Mouse (Mus musculus) A20 (cell line): ENCODE results near the gene Ccdc14.
"Not testable (repeated sequence)": the region's sequence is repeated elsewhere in the genome, so short reads cannot be mapped to it uniquely, and the experiment has no call there.

Experiments used
- DNase-seq: peaks from one replicate; pipeline ENCODE4 v3.0.0-alpha.2; 2011; ENCODE audit warnings: low read depth, low spot score

The Ccdc14 gene

GRCm38 (mm10) chr16:34690334-34691144, at the start of gene Ccdc14:
Ccdc14 (plus strand) TSS chr16:34690616.
- DNase-seq = peak; percentile 92

GRCm38 (mm10) chr16:34643511-34644259, 46.7 kb upstream of the Ccdc14 start:
- DNase-seq = no peak

- no peak for DNase-seq
Measured at GRCm38 (mm10) chr16:34649621-34650020, 40.8 kb upstream of the Ccdc14 start, which contains the start of gene Ropn1. Ropn1 (plus strand) TSS chr16:34649921.

GRCm38 (mm10) chr16:34653023-34653422, 37.4 kb upstream of the Ccdc14 start:
- no peak for DNase-seq

GRCm38 (mm10) chr16:34657566-34657965, 32.9 kb upstream of the Ccdc14 start:
- not testable (repeated sequence) for DNase-seq

GRCm38 (mm10) chr16:34657983-34658382, 32.4 kb upstream of the Ccdc14 start:
- no peak for DNase-seq

- DNase-seq = no peak
Measured at GRCm38 (mm10) chr16:34658388-34658787, 32.0 kb upstream of the Ccdc14 start.

GRCm38 (mm10) chr16:34664553-34664952, 25.9 kb upstream of the Ccdc14 start:
- DNase-seq = no peak

GRCm38 (mm10) chr16:34667031-34667726, 23.2 kb upstream of the Ccdc14 start:
- peak; percentile 76 for DNase-seq

GRCm38 (mm10) chr16:34668341-34668740, 22.1 kb upstream of the Ccdc14 start:
- DNase-seq = no peak

GRCm38 (mm10) chr16:34671966-34672365, 18.4 kb upstream of the Ccdc14 start:
- no peak for DNase-seq

GRCm38 (mm10) chr16:34672822-34673221, 17.6 kb upstream of the Ccdc14 start:
- no peak for DNase-seq

- no peak for DNase-seq
Measured at GRCm38 (mm10) chr16:34674365-34674764, 16.1 kb upstream of the Ccdc14 start.

GRCm38 (mm10) chr16:34681823-34682222, 8.6 kb upstream of the Ccdc14 start:
- DNase-seq = no peak

- no peak for DNase-seq
Measured at GRCm38 (mm10) chr16:34689879-34690278, 537 bp upstream of the Ccdc14 start.

GRCm38 (mm10) chr16:34691156-34691555, 740 bp downstream of the Ccdc14 start:
- DNase-seq = no peak

- DNase-seq = no peak
Measured at GRCm38 (mm10) chr16:34694477-34694876, 4.1 kb downstream of the Ccdc14 start.

GRCm38 (mm10) chr16:34698721-34699120, 8.3 kb downstream of the Ccdc14 start:
- peak; percentile 24 for DNase-seq

GRCm38 (mm10) chr16:34700165-34700827, 9.9 kb downstream of the Ccdc14 start:
- peak; percentile 74 for DNase-seq

- no peak for DNase-seq
Measured at GRCm38 (mm10) chr16:34700828-34701216, 10.4 kb downstream of the Ccdc14 start.

GRCm38 (mm10) chr16:34706019-34706418, 15.6 kb downstream of the Ccdc14 start:
- no peak for DNase-seq
